Mouse (Mus musculus) embryo, embryonic 10 days (tissue): Measurements from ENCODE around the gene Lamp5.
A peak's percentile ranks its signal among the peaks of the same experiment; 100 is the strongest.

ENCODE experiments used
- DNase-seq: peaks from one replicate; pipeline ENCODE4 v3.0.0-alpha.2; 2015; ENCODE audit warnings: low spot score

Lamp5 gene

GRCm38 (mm10) chr2:136051688-136052289 lies at the start of gene Lamp5:
TSS of gene Lamp5 (plus strand) at chr2:136052239.
- peak; percentile 39 for DNase-seq

- DNase-seq: no peak
Measured at GRCm38 (mm10) chr2:136003836-136004235, 48.2 kb upstream of the Lamp5 start.

GRCm38 (mm10) chr2:136006280-136006679 lies 45.8 kb upstream of the Lamp5 start:
- DNase-seq: no peak

GRCm38 (mm10) chr2:136012759-136013158 lies 39.3 kb upstream of the Lamp5 start:
- DNase-seq: no peak

GRCm38 (mm10) chr2:136048464-136048863 lies 3.6 kb upstream of the Lamp5 start:
- no peak for DNase-seq

- peak; percentile 51 for DNase-seq
Measured at GRCm38 (mm10) chr2:136050793-136051615, 1.0 kb upstream of the Lamp5 start.

GRCm38 (mm10) chr2:136057861-136058331 lies 5.9 kb downstream of the Lamp5 start:
- peak; percentile 31 for DNase-seq

- DNase-seq: no peak
Measured at GRCm38 (mm10) chr2:136058398-136058797, 6.4 kb downstream of the Lamp5 start.

GRCm38 (mm10) chr2:136059029-136059669 lies 7.1 kb downstream of the Lamp5 start:
- DNase-seq: peak; percentile 17

- DNase-seq: no peak
Measured at GRCm38 (mm10) chr2:136064356-136064755, 12.3 kb downstream of the Lamp5 start.

- no peak for DNase-seq
Measured at GRCm38 (mm10) chr2:136095978-136096377, 43.9 kb downstream of the Lamp5 start.

GRCm38 (mm10) chr2:136097143-136097542 lies 45.1 kb downstream of the Lamp5 start:
- no peak for DNase-seq

GRCm38 (mm10) chr2:136107597-136107996 lies 55.6 kb downstream of the Lamp5 start:
- DNase-seq: peak; percentile 27

- peak; percentile 51 for DNase-seq
Measured at GRCm38 (mm10) chr2:136108124-136109037, 56.3 kb downstream of the Lamp5 start.

- peak; percentile 27 for DNase-seq
Measured at GRCm38 (mm10) chr2:136109038-136109363, 57.0 kb downstream of the Lamp5 start.

GRCm38 (mm10) chr2:136113374-136113773 lies 61.3 kb downstream of the Lamp5 start:
- DNase-seq: no peak

GRCm38 (mm10) chr2:136118006-136118405 lies 66.0 kb downstream of the Lamp5 start:
- DNase-seq: no peak
